Mouse (Mus musculus): ENCODE measurements around the gene Lefty1. TPM values are rescaled to one million over a fixed set of nuclear protein-coding genes. Genes with fewer than 3 reads are reported as not detected.

Lefty1 gene
- polyA plus RNA-seq, 1 experiment from 2014 or later, result 1.1 TPM

- Histone ChIP-seq H3K36me3 (ENCODE audit: insufficient read depth) (0 out of 2 replicates have a peak, but pooled peaks cover 5% of the 10 kb centered on the region), H3K4me1 (ENCODE audit: insufficient read depth) (peaks cover 14% of the 10 kb centered on the region; the same call in 1 of the 2 replicates), H3K27ac (ENCODE audit: low read depth) (no peak overlapping the region), H3K4me3 (ENCODE audit: low read depth, low read length) (no peak overlapping the region), H3K9me3 (ENCODE audit: low read depth, low read length) (no peaks in the 10 kb centered on the region), H3K9ac (no peak overlapping the region), H3K4me2 (no peak overlapping the region), H3K27me3 (ENCODE audit: insufficient read depth, low read length) (no peaks in the 10 kb centered on the region)
- DNase-seq, result no peak
- WGBS, result 59% methylated on average over 1 of the region's 1 CpGs
- no peak for ATAC-seq (ENCODE audit: insufficient read depth)
- TF ChIP-seq CTCF (IDR thresholded peaks at IDR 0.05; ENCODE audit: low read depth), result peak; percentile 37
Observed at GRCm38 (mm10) chr1:180943896-180944295, 9.1 kb downstream of the Lefty1 start.

- Histone ChIP-seq H3K9ac (no peak overlapping the region), H3K4me2 (no peak overlapping the region), H3K27me3 (ENCODE audit: insufficient read depth, low read length) (no peaks in the 10 kb centered on the region), H3K36me3 (ENCODE audit: insufficient read depth) (peaks cover 10% of the 10 kb centered on the region; the same call in 1 of the 2 replicates), H3K4me1 (ENCODE audit: insufficient read depth) (peaks cover 14% of the 10 kb centered on the region; the same call in 1 of the 2 replicates), H3K9me3 (ENCODE audit: low read depth, low read length) (no peaks in the 10 kb centered on the region), H3K4me3 (ENCODE audit: low read depth, low read length) (no peak overlapping the region), H3K27ac (ENCODE audit: low read depth) (0 out of 2 replicates have a peak overlapping the region, but pooled peaks have one; percentile 68)
- ATAC-seq (ENCODE audit: insufficient read depth) (no peak), DNase-seq (no peak)
- no peak for TF ChIP-seq CTCF (IDR thresholded peaks at IDR 0.05; ENCODE audit: low read depth)
- 80% methylated on average over 4 of the region's 4 CpGs for WGBS
Observed at GRCm38 (mm10) chr1:180944553-180944952, 9.7 kb downstream of the Lefty1 start.

GRCm38 (mm10) chr1:180945001-180945980 lies 10.5 kb downstream of the Lefty1 start:
- WGBS, result 29% methylated on average over 20 of the region's 20 CpGs
- peaks cover 14% of the 10 kb centered on the region; the same call in 1 of the 2 replicates for H3K4me1 ChIP-seq (ENCODE audit: insufficient read depth)

GRCm38 (mm10) chr1:180946448-180946847 lies 11.6 kb downstream of the Lefty1 start:
- no peak for ATAC-seq (ENCODE audit: insufficient read depth)
- H3K4me1 ChIP-seq (ENCODE audit: insufficient read depth), result peaks cover 14% of the 10 kb centered on the region; the same call in 1 of the 2 replicates
- peaks cover 18% of the 10 kb centered on the region; the same call in 1 of the 2 replicates for H3K36me3 ChIP-seq (ENCODE audit: insufficient read depth)
- no peak for DNase-seq
- no peaks in the 10 kb centered on the region for H3K27me3 ChIP-seq (ENCODE audit: insufficient read depth, low read length)
- 68% methylated on average over 6 of the region's 6 CpGs for WGBS
- no peaks in the 10 kb centered on the region for H3K9me3 ChIP-seq (ENCODE audit: low read depth, low read length)
- H3K4me3 ChIP-seq (ENCODE audit: low read depth, low read length), result no peak overlapping the region
- no peak for TF ChIP-seq CTCF (IDR thresholded peaks at IDR 0.05; ENCODE audit: low read depth)
- H3K9ac ChIP-seq, result no peak overlapping the region
- H3K4me2 ChIP-seq, result no peak overlapping the region
- H3K27ac ChIP-seq (ENCODE audit: low read depth), result no peak overlapping the region

More at GRCm38 (mm10) chr1:180945001-180945980, 10.5 kb downstream of the Lefty1 start:
- peak overlapping the region; percentile 68 for H3K27ac ChIP-seq (ENCODE audit: low read depth)
- H3K36me3 ChIP-seq (ENCODE audit: insufficient read depth), result peaks cover 18% of the 10 kb centered on the region; the same call in 1 of the 2 replicates
- no peaks in the 10 kb centered on the region for H3K27me3 ChIP-seq (ENCODE audit: insufficient read depth, low read length)
- H3K9ac ChIP-seq, result peak overlapping the region; percentile 27
- H3K4me2 ChIP-seq, result peak overlapping the region; percentile 56
- DNase-seq (peak; percentile 87), ATAC-seq (ENCODE audit: insufficient read depth) (peak; percentile 83)
- no peaks in the 10 kb centered on the region for H3K9me3 ChIP-seq (ENCODE audit: low read depth, low read length)
- H3K4me3 ChIP-seq (ENCODE audit: low read depth, low read length), result peak overlapping the region; percentile 8; the same call in 1 of the 2 replicates
- TF ChIP-seq CTCF (IDR thresholded peaks at IDR 0.05; ENCODE audit: low read depth), result no peak

GRCm38 (mm10) chr1:180952085-180952746 lies 17.4 kb downstream of the Lefty1 start:
- no peak overlapping the region for H3K27ac ChIP-seq (ENCODE audit: low read depth)
- WGBS, result 45% methylated on average over 6 of the region's 6 CpGs
- ATAC-seq (ENCODE audit: insufficient read depth), result peak; percentile 80

GRCm38 (mm10) chr1:180952808-180953207 lies 18.0 kb downstream of the Lefty1 start:
- H3K4me2 ChIP-seq, result no peak overlapping the region
- DNase-seq, result no peak
- 0 out of 2 replicates have a peak, but pooled peaks cover 3% of the 10 kb centered on the region for H3K4me1 ChIP-seq (ENCODE audit: insufficient read depth)
- no peaks in the 10 kb centered on the region for H3K9me3 ChIP-seq (ENCODE audit: low read depth, low read length)
- WGBS, result 66% methylated on average over 5 of the region's 5 CpGs
- no peak for TF ChIP-seq CTCF (IDR thresholded peaks at IDR 0.05; ENCODE audit: low read depth)
- no peak for ATAC-seq (ENCODE audit: insufficient read depth)
- peaks cover 27% of the 10 kb centered on the region; the same call in 1 of the 2 replicates for H3K36me3 ChIP-seq (ENCODE audit: insufficient read depth)
- no peaks in the 10 kb centered on the region for H3K27me3 ChIP-seq (ENCODE audit: insufficient read depth, low read length)
- no peak overlapping the region for H3K9ac ChIP-seq
- H3K4me3 ChIP-seq (ENCODE audit: low read depth, low read length), result no peak overlapping the region
- H3K27ac ChIP-seq (ENCODE audit: low read depth), result no peak overlapping the region

More at GRCm38 (mm10) chr1:180952085-180952746, 17.4 kb downstream of the Lefty1 start:
- 0 out of 2 replicates have a peak, but pooled peaks cover 3% of the 10 kb centered on the region for H3K4me1 ChIP-seq (ENCODE audit: insufficient read depth)
- no peak for TF ChIP-seq CTCF (IDR thresholded peaks at IDR 0.05; ENCODE audit: low read depth)
- peak; percentile 67 for DNase-seq
- no peaks in the 10 kb centered on the region for H3K9me3 ChIP-seq (ENCODE audit: low read depth, low read length)
- no peak overlapping the region for H3K4me3 ChIP-seq (ENCODE audit: low read depth, low read length)
- H3K36me3 ChIP-seq (ENCODE audit: insufficient read depth), result peaks cover 27% of the 10 kb centered on the region; the same call in 1 of the 2 replicates
- H3K4me2 ChIP-seq, result no peak overlapping the region
- H3K9ac ChIP-seq, result no peak overlapping the region
- no peaks in the 10 kb centered on the region for H3K27me3 ChIP-seq (ENCODE audit: insufficient read depth, low read length)
